Mouse (Mus musculus): ENCODE measurements around the gene Pde1b. TPM values are rescaled to one million over a fixed set of nuclear protein-coding genes. Genes with fewer than 3 reads are reported as not detected.

Gene Pde1b
- polyA plus RNA-seq (2014; fragmentation: Nextera tagmentation; extraction: Ambion mirVana) = 27.2 and 29.9 TPM in 2 replicates

GRCm38 (mm10) chr15:103502435-103503250 is at the start of gene Pde1b:
Gene Pde1b, plus strand, starts transcription at chr15:103503034.
- Histone ChIP-seq H3K9me3 (ENCODE audit: control insufficient read depth, low read length) (no peaks in the 10 kb centered on the region), H3K4me3 (ENCODE audit: low read depth, low read length) (peak within 1 kb of the TSS; percentile 55), H3K36me3 (ENCODE audit: control insufficient read depth, insufficient read depth, low read length) (no peaks in the 10 kb centered on the region), H3K27ac (ENCODE audit: low read depth, low read length) (no peak within 1 kb of the TSS), H3K27me3 (ENCODE audit: control insufficient read depth, insufficient read depth, low read length) (no peaks in the 10 kb centered on the region), H3K4me1 (replicated peaks; ENCODE audit: control insufficient read depth, insufficient read depth, low read length) (peaks cover 11% of the 10 kb centered on the region; the same call in 1 of the 2 replicates), H3K9ac (ENCODE audit: low read length) (peak within 1 kb of the TSS; percentile 72), H3K4me2 (ENCODE audit: low read depth, low read length, severe bottlenecking) (peak within 1 kb of the TSS; percentile 94)
- peak; percentile 89 for ATAC-seq (replicated peaks; ENCODE audit: low FRiP score)
- under 1% methylated on average over 61 of the region's 63 CpGs for WGBS
- peak; percentile 89 for DNase-seq (ENCODE audit: low spot score)

DNA sequence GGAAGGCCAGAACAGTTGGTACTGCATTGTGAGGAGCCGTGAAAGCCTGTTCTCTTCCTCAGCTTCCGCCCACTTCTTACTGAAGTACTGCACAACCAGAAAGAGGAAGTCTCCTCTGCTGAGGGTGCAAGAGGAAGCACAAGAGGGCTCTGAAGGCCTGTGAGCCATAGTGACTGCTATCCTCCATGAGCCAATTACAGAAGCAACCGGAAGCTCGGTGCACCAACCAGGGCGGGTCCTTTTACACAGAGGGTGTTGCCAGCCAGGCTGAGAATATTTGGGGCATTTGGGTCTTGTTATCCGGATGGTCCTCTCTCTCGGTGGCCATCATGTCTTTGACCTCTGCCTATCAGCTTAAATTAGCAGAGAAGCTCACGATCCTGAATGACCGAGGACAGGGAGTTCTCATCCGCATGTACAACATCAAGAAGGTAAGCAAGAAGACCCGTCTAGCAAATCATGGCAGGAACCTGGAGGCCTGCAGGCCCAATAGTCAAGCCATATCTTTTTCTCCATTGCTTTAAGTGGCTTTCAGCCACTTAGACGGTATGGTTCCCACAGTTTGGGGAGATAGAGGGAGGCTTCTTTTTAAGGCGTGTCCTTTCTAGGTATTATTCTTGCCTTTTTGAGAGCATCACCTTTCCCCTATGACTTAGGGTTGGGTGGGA is 49.1 kb upstream of the Pde1b start, which contains the start of gene Nckap1l:
TSS of gene Nckap1l (plus strand) at position 244 of the 668 bp plus-strand sequence.
- Histone ChIP-seq H3K27ac (ENCODE audit: low read depth, low read length) (no peak within 1 kb of the TSS), H3K9ac (ENCODE audit: low read length) (no peak within 1 kb of the TSS), H3K9me3 (ENCODE audit: control insufficient read depth, low read length) (no peaks in the 10 kb centered on the region), H3K4me3 (ENCODE audit: low read depth, low read length) (no peak within 1 kb of the TSS), H3K36me3 (ENCODE audit: control insufficient read depth, insufficient read depth, low read length) (no peaks in the 10 kb centered on the region), H3K27me3 (ENCODE audit: control insufficient read depth, insufficient read depth, low read length) (no peaks in the 10 kb centered on the region), H3K4me2 (ENCODE audit: low read depth, low read length, severe bottlenecking) (no peak within 1 kb of the TSS), H3K4me1 (replicated peaks; ENCODE audit: control insufficient read depth, insufficient read depth, low read length) (no peaks in the 10 kb centered on the region)
- WGBS = 90% methylated on average over 13 of the region's 13 CpGs
- DNase-seq (ENCODE audit: low spot score) (no peak), ATAC-seq (replicated peaks; ENCODE audit: low FRiP score) (no peak)

GRCm38 (mm10) chr15:103454449-103454848 is 48.4 kb upstream of the Pde1b start:
- no peak overlapping the region for H3K4me2 ChIP-seq (ENCODE audit: low read depth, low read length, severe bottlenecking)
- H3K27ac ChIP-seq (ENCODE audit: low read depth, low read length) = no peak overlapping the region
- no peak overlapping the region for H3K9ac ChIP-seq (ENCODE audit: low read length)
- ATAC-seq (replicated peaks; ENCODE audit: low FRiP score) (no peak), DNase-seq (ENCODE audit: low spot score) (no peak)
- H3K4me3 ChIP-seq (ENCODE audit: low read depth, low read length) = no peak overlapping the region
- H3K9me3 ChIP-seq (ENCODE audit: control insufficient read depth, low read length) = no peaks in the 10 kb centered on the region
- no peaks in the 10 kb centered on the region for H3K36me3 ChIP-seq (ENCODE audit: control insufficient read depth, insufficient read depth, low read length)
- H3K4me1 ChIP-seq (replicated peaks; ENCODE audit: control insufficient read depth, insufficient read depth, low read length) = no peaks in the 10 kb centered on the region
- WGBS = 89% methylated on average over 6 of the region's 6 CpGs
- no peaks in the 10 kb centered on the region for H3K27me3 ChIP-seq (ENCODE audit: control insufficient read depth, insufficient read depth, low read length)

- H3K4me1 ChIP-seq (replicated peaks; ENCODE audit: control insufficient read depth, insufficient read depth, low read length) = no peaks in the 10 kb centered on the region
- H3K4me2 ChIP-seq (ENCODE audit: low read depth, low read length, severe bottlenecking) = no peak overlapping the region
- WGBS = 82% methylated on average over 7 of the region's 7 CpGs
- H3K4me3 ChIP-seq (ENCODE audit: low read depth, low read length) = no peak overlapping the region
- no peak for DNase-seq (ENCODE audit: low spot score)
- no peak overlapping the region for H3K9ac ChIP-seq (ENCODE audit: low read length)
- no peaks in the 10 kb centered on the region for H3K27me3 ChIP-seq (ENCODE audit: control insufficient read depth, insufficient read depth, low read length)
- H3K9me3 ChIP-seq (ENCODE audit: control insufficient read depth, low read length) = no peaks in the 10 kb centered on the region
- no peak for ATAC-seq (replicated peaks; ENCODE audit: low FRiP score)
- H3K27ac ChIP-seq (ENCODE audit: low read depth, low read length) = no peak overlapping the region
- no peaks in the 10 kb centered on the region for H3K36me3 ChIP-seq (ENCODE audit: control insufficient read depth, insufficient read depth, low read length)
Observed at GRCm38 (mm10) chr15:103462539-103463261, 40.1 kb upstream of the Pde1b start.

DNA sequence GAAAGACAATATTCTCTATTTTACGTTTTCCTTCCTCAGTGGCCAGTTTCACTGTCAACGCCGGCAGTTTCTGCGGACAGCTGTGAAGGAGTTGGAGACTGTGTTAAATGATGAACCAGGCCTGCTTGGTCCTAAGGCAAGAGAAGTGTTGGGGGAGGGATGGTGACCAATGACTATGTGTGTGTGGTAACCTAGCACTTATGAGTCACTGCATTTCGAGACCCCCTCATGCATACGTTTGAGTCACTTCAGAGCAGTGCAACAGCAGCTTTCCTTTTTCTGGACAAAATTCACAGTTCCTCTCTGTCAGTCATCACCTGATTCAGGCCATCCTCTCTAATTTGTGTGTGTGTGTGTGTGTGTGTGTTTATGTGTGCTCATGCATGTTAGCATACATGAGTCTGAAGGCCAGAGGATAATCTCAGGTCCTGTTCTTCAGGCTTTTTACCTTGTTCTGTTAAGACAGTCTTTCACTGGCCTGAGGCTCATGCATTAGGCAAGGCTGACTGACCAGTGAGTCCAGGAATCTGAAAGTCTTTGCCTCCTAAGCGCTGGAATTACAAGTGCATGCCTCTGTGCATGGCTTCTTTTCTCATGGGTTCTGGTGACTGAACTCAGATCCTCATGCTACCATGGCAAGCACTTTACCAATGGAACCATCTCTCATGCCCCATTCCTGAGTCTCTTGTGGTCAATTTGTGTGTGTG is 31.2 kb upstream of the Pde1b start:
- Histone ChIP-seq H3K36me3 (ENCODE audit: control insufficient read depth, insufficient read depth, low read length) (no peaks in the 10 kb centered on the region), H3K4me3 (ENCODE audit: low read depth, low read length) (no peak overlapping the region), H3K4me2 (ENCODE audit: low read depth, low read length, severe bottlenecking) (no peak overlapping the region), H3K9ac (ENCODE audit: low read length) (no peak overlapping the region), H3K4me1 (replicated peaks; ENCODE audit: control insufficient read depth, insufficient read depth, low read length) (no peaks in the 10 kb centered on the region), H3K9me3 (ENCODE audit: control insufficient read depth, low read length) (no peaks in the 10 kb centered on the region), H3K27me3 (ENCODE audit: control insufficient read depth, insufficient read depth, low read length) (no peaks in the 10 kb centered on the region), H3K27ac (ENCODE audit: low read depth, low read length) (no peak overlapping the region)
- 86% methylated on average over 7 of the region's 7 CpGs for WGBS
- DNase-seq (ENCODE audit: low spot score) (no peak), ATAC-seq (replicated peaks; ENCODE audit: low FRiP score) (no peak)

- 66% methylated on average over 3 of the region's 3 CpGs for WGBS
- Histone ChIP-seq H3K27me3 (ENCODE audit: control insufficient read depth, insufficient read depth, low read length) (no peaks in the 10 kb centered on the region), H3K9me3 (ENCODE audit: control insufficient read depth, low read length) (no peaks in the 10 kb centered on the region), H3K27ac (ENCODE audit: low read depth, low read length) (no peak overlapping the region), H3K4me3 (ENCODE audit: low read depth, low read length) (no peak overlapping the region), H3K9ac (ENCODE audit: low read length) (no peak overlapping the region), H3K36me3 (ENCODE audit: control insufficient read depth, insufficient read depth, low read length) (no peaks in the 10 kb centered on the region), H3K4me1 (replicated peaks; ENCODE audit: control insufficient read depth, insufficient read depth, low read length) (no peaks in the 10 kb centered on the region), H3K4me2 (ENCODE audit: low read depth, low read length, severe bottlenecking) (no peak overlapping the region)
- DNase-seq (ENCODE audit: low spot score) (no peak), ATAC-seq (replicated peaks; ENCODE audit: low FRiP score) (no peak)
Observed at GRCm38 (mm10) chr15:103472265-103472664, 30.6 kb upstream of the Pde1b start.

- ATAC-seq (replicated peaks; ENCODE audit: low FRiP score) (no peak), DNase-seq (ENCODE audit: low spot score) (no peak)
- Histone ChIP-seq H3K9ac (ENCODE audit: low read length) (no peak overlapping the region), H3K27ac (ENCODE audit: low read depth, low read length) (no peak overlapping the region), H3K4me3 (ENCODE audit: low read depth, low read length) (no peak overlapping the region), H3K4me1 (replicated peaks; ENCODE audit: control insufficient read depth, insufficient read depth, low read length) (no peaks in the 10 kb centered on the region), H3K9me3 (ENCODE audit: control insufficient read depth, low read length) (no peaks in the 10 kb centered on the region), H3K27me3 (ENCODE audit: control insufficient read depth, insufficient read depth, low read length) (no peaks in the 10 kb centered on the region), H3K4me2 (ENCODE audit: low read depth, low read length, severe bottlenecking) (no peak overlapping the region), H3K36me3 (ENCODE audit: control insufficient read depth, insufficient read depth, low read length) (no peaks in the 10 kb centered on the region)
- WGBS = 89% methylated on average over 7 of the region's 7 CpGs
Observed at GRCm38 (mm10) chr15:103473182-103473581, 29.7 kb upstream of the Pde1b start.

DNA sequence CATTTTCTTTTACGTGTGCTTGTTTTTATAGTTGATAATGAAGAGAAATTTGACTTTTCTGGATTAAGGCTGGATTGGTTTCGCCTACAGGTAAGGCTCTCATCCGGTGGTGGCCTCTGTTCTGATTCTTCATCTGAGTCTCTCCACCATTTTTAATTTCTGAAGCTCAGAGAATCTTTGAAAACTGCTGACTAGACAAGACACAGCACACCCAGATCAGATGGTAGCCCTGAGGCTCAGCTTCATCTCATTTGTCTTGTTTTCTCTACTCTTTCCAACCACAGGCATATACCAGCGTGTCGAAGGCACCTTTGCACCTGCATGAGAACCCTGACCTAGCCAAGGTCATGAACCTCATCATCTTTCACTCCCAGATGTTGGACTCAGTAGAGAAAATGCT is 29.1 kb upstream of the Pde1b start:
- Histone ChIP-seq H3K27me3 (ENCODE audit: control insufficient read depth, insufficient read depth, low read length) (no peaks in the 10 kb centered on the region), H3K9me3 (ENCODE audit: control insufficient read depth, low read length) (no peaks in the 10 kb centered on the region), H3K4me1 (replicated peaks; ENCODE audit: control insufficient read depth, insufficient read depth, low read length) (no peaks in the 10 kb centered on the region), H3K36me3 (ENCODE audit: control insufficient read depth, insufficient read depth, low read length) (no peaks in the 10 kb centered on the region), H3K9ac (ENCODE audit: low read length) (no peak overlapping the region), H3K4me3 (ENCODE audit: low read depth, low read length) (no peak overlapping the region), H3K27ac (ENCODE audit: low read depth, low read length) (no peak overlapping the region), H3K4me2 (ENCODE audit: low read depth, low read length, severe bottlenecking) (no peak overlapping the region)
- DNase-seq (ENCODE audit: low spot score) = no peak
- no peak for ATAC-seq (replicated peaks; ENCODE audit: low FRiP score)
- WGBS = 81% methylated on average over 5 of the region's 5 CpGs
